Mouse (Mus musculus): ENCODE results near the gene Nop53.

DNA sequence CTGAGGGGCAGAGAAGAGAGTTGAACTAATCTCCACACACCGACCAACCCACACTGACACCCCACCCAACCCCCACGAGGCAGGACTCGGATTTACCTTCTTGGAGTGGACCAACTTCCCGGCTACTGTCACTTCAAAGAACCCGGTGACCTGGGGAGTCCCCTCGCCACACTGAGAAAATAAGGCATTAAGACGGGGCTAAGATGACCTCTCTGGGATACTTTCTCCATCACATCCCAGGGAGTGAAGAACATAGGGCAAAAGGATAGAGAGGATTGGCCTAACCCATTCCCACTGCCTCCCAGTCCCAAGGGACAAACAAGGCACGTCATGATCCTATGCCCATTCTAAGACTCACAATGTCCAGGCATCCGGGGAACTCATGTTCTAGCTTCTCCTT, 25.9 kb downstream of the Nop53 start:
- no peak for TF ChIP-seq POLR2A (IDR thresholded peaks at IDR 0.05; ENCODE audit: low read depth, low read length)
- no peak for TF ChIP-seq CTCF (IDR thresholded peaks at IDR 0.05; ENCODE audit: extremely low read depth, insufficient read depth, insufficient read length, insufficient replicate concordance)
